Mouse (Mus musculus) lung, embryonic 16.5 days (tissue): ENCODE data around the gene Clint1. TPM values are rescaled to one million over a fixed set of nuclear protein-coding genes. Genes with fewer than 3 reads are reported as not detected.

ENCODE experiments used
- microRNA-seq: library from miRNA; unstranded; fragments of <30 nt; microRNA quantifications from one replicate; pipeline ENCODE4, GENCODE M21; 2016
- polyA plus RNA-seq: library from polyadenylated mRNA; unstranded; fragments of >200 nt; fragmentation: Nextera tagmentation; extraction: Ambion mirVana; gene quantifications from 2 replicates; pipeline ENCODE4 v1.2.1, GENCODE M21; 2015

The Clint1 gene
- polyA plus RNA-seq, 1 experiment from 2014 or later = 74.1 TPM

Small RNAs within 50 kb of the gene (microRNA-seq; reads per million reads assigned to microRNA genes)
- gene Gm22751 = not detected

Other genes with a start within 250 kb of the Clint1 start
- gene Lsm11, start 92.9 kb downstream of the Clint1 start, polyA plus RNA-seq = 4.3 and 4.5 TPM in 2 replicates
- 12.5 and 12.7 TPM in 2 replicates for gene Thg1l, start 103.4 kb downstream of the Clint1 start, polyA plus RNA-seq
- 0.05 and 0.11 TPM in 2 replicates for gene Sox30, start 128.3 kb downstream of the Clint1 start, polyA plus RNA-seq
- gene Gm12166, start 200.3 kb downstream of the Clint1 start, polyA plus RNA-seq = 5.4 and 6.8 TPM in 2 replicates
- gene Adam19, start 203.9 kb downstream of the Clint1 start, polyA plus RNA-seq = 20.7 and 22.2 TPM in 2 replicates